Mouse (Mus musculus) layer of hippocampus, postnatal 36 days (tissue): ENCODE measurements at regions not wholly inside any gene's neighbourhood (a gene's known extent, or its start where the extent isn't known, plus 50 kb on each side); places are given as distances from the start of the nearest gene placed in this dataset.

Experiments used
- DNase-seq, 2 experiments: peaks; one replicate each; pipeline ENCODE4 v3.0.0; 2022

DNA sequence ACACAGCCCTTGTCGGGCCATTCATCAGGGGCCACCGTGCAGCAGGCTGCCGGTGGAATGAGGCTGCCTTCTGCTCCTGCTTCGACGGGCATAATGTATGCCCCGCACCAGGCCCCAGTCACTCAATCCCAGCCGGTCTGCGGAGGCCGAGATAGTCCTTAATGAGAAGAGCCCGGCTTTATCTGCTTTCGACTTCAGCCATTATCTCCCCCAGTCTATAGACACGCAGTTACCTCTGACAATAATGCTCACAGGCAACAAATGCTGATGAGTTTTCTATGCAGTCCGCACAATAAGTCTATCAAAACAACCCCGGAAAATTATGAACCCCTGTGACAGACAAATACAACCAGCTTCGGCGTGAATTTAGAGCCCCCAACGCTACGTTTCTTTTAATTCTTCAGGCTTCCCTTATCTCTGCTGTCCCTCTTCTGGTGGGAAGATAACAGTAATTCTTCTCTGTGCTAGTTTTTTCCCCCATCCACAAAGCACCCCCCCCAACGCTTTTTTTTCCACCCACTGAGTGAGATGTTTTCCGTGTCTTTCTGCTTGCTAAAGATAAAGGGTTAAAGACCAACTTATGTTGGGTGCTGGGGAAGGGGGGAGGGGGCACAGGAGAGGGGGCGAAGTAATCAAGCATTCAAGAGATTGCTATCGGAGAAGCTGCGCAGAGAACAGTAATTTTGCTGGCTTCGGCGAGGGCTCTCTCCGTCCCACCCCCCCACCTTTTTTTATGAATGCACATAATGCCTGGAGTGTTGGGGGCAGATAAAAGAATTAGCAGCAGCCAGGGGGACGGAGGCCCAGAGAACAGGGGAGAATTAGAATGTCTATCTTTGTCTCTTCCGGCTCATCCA, 117.8 kb downstream of the Mrm1 start:
- DNase-seq = no peak

DNA sequence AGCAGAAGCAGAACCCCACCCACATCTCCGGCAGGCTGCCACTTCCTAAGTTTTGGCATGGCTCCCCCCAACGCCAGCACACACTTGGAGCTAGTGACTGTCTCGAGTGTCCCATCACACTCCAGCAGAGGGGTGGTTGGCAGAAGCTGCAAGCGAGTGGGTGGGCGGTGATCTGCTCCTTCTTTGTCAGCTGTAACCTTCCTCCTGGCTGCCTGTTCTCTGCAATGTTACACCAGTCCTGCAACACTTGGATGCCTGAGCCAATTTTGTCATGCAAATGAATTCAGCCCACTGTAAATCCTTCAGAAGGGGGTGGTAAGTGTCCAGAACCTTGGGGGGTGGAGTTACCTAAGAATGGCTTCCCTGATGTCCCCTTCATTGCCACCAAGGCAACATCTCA, 121.8 kb downstream of the Mrm1 start:
- DNase-seq = peak; percentile 62

DNA sequence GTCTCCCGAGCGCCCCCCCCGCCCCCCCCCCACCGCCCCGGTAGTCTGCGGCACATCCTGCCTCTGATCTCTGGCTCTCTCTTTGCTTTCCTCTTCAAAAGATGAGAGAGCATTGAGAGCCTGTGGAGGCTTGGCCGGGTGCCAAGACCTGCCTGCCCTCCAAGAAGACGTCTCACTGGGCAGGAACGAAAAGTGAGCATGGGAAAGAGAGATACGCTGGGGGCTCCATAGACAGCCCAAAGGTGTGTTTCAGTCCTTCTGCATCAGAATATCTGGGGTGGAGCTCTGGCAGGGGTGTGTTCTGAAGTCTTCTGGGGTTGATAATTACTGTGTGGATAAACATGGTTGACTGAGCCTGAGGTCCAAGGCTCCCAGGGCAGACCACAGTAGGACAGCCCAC, 126.7 kb downstream of the Mrm1 start:
- no peak for DNase-seq

DNA sequence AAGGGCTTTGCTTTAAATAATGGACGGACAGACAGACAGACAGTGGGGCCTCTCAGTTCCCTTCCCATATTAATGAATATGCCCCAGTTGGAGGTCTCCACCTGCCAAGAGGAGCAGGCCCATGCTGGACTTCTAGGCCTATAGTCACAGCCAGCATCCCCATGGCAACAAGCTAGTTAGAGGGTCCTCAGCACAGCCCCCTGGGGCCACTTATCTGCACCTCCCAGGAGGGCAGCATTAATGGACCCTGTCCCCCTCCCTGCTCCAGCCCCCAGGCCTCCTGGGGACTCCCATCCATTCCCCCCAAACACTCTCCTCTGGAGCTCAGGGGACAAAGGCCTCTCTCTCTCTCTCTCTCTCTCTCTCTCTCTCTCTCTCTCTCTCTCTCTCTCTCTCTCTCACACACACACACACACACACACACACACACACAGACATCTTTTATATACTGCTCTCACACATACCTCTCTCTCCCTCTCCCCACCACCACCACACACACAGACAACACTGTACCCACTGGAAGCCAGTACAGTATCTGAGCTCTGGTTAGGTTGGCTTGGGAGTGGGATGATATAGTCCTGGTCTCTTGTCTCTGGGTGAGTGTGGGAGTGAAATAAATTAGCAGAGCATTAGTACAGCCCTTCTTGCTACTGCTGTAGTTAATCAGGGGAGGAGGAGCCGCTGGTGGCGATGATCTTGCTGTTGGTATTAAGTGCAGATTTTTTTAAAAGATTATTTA, 127.7 kb downstream of the Mrm1 start:
- DNase-seq = no peak

- DNase-seq = no peak
Observed at GRCm38 (mm10) chr11:84686473-84686872, 132.8 kb downstream of the Mrm1 start.

DNA sequence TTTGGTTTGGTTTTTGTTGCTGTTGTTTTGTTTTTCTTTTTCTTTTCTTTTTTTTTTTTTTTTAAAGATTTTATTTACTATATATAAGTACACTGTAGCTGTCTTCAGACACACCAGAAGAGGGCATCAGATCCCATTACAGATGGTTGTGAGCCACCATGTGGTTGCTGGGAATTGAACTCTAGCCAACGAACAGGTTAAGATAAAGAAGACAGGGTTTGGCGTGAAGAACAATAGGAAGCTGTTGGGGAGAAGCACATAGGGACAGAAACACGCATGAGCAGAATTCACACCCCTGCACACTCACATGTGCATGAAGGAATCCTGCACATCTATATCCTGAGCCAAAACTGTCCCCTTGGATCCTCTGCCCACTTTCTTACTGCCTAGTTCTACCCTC, 135.0 kb downstream of the Mrm1 start:
- DNase-seq = no peak

DNA sequence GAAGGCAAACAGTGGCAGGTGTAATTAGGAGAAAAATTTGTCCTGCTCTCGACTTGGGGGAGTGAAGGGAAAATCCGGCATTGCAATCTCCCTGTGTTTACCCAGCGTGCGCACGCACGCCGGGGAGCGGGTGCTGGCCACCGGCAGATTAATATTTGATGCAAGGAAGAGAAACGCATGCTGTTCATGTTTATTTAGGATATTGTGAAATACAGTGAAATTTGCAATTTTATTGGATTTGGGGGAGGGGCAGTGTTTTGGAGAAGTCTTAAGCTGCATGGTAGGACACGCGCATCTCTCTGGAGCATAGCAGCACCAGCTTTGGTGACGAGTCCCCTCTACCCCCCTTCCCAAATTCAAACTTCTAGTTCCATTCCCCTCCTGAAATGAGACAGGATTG, 136.4 kb downstream of the Mrm1 start:
- DNase-seq = no peak

DNA sequence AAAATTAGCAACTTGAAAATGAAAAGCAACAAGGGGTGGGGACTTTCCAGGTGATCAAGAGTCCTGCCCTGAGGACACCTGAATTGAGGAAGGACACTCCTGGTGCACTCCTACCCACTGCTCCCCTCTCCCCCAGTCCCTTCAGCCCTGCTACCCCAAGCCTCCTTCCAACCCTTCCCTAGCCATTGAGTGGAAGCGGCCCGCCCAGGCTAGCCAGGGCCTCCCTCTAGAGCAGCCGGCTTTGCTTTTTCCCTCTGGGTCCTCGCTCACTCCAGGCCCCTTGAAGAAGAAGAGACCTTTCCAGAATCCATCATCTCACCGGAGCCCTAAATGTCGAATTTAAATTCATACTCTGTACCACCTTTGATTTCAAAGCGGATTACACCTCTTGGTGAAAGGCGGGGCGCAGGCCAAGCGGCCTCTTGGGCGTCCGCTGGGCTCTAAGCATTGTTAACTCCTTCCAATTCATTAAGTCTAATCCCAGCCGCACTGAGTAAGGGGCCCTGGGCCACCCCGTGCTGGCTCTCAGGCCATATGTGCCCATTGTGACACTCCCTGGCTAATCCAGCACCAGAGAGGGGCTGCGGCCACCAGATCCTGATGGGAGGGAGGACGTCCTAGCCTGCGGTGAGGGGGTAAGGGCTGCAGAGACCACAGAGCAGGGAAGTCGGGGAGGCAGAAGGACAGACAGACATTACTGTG, 142.8 kb downstream of the Mrm1 start:
- DNase-seq = no peak

DNA sequence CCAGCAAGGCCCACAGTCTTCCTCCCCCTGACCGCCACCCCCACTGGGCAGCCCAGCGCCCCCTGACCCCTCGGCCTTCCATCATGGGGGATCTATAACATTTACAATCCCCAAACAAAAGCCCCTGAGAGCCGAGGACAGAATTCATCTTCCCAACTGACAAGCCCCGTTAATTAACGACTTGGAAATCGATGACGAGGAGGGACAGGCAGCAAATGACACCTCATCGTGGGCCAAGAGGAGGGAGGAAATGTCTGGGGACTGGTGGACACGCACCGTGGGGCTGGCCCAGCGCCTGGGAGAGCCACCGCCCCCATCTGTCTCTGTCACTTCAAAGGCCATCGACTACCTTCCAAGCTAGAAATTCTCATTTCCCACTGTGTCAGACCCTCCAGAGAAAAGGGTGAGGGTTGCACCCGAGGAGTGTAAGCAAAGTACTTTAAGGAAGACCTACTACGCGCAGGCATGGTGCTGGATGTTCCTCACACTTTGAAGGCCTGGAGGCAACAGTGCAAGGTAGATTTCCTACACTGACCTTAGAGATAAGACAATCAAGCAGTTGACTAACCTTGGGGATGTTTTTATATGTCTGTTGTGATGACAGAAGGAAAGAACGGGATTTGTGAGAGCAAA, 146.4 kb downstream of the Mrm1 start:
- no peak for DNase-seq

- DNase-seq = no peak
Observed at GRCm38 (mm10) chr11:84671585-84671984, 146.2 kb upstream of the Lhx1 start.

DNA sequence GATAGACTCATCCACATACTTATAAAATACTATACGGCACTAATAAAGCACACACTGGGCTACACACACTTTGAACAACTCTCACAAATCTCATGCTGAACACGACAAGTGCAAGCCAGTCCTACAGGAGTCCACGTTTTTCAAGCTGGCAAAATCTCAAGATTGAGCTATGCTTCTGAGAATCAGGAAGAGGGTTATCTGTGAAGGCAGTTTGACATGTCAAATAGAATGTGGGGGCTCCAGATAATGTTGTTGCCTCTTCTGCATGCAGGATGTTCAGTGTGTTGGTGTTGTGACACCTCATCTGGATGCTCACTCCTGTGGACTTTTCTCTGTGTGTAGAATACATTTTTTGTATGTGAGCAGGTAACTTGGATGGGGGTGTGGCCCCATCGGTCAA, 142.4 kb upstream of the Lhx1 start:
- no peak for DNase-seq

DNA sequence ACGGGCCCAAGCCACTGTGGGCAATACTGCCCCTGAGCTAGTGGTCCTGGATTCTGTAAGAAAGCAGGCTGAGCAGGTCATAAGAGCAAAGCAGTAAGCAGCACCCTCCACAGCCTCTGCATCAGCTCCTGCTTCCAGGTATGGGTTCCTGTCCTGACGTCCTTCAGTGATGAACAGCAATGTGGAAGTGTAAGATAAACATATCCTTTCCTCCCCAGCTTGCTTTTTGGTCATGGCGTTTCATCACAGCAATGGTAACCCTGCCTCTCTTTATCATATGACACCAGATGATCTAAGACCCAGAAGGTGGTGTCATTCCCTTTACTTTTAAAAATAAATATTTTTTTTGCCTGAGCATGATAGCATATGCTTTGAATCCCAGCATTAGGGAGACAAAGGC, 138.9 kb upstream of the Lhx1 start:
- no peak for DNase-seq

DNA sequence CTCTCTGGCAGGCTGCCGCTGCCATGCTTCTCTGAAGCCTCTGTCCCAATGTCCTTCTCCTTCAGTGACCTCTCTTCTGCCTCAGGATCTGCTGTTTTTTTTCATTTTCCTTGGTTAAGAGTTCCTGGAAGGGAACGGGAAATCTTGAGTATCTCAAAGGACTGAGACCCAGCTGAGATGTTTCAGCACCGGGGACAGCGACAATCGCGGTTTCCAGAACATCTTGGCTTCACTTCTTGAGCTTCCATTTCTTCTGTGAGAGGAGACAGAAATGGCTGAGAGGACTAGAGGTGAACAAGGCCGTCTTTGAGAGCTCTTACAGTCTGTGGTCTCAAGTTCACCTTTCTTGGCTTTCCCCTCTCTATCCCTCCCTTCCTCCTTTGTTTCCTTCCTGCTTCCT, 136.6 kb upstream of the Lhx1 start:
- DNase-seq = no peak

GRCm38 (mm10) chr11:84660877-84661276, 135.5 kb upstream of the Lhx1 start:
- DNase-seq = no peak

DNA sequence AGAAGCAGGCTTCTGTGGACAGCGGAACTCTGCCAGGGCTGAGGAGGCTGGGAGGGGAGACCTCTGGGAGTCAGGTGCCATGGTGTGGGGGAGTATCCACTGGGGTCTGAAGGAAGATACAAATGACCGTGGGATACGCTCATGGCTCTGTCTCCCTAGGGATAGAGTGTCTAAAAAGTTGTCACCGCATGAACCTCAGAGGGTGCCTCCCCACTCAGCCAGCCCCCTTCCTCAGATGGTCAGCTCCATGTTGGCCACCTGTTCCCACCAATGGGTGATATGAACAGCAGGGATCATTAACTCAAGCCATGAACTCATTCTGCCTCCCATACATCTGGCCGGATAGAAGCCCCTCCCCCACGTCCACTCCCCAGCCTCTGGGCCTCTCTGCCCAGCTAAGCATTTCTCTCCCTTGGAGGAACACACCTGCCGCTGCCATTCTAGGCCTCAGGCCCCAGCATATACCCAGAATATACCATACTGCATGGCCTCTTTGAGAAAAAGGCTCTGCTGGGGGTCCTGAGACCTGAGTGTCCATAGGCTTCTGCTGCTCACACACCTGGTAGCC, 134.1 kb upstream of the Lhx1 start:
- DNase-seq = no peak

DNA sequence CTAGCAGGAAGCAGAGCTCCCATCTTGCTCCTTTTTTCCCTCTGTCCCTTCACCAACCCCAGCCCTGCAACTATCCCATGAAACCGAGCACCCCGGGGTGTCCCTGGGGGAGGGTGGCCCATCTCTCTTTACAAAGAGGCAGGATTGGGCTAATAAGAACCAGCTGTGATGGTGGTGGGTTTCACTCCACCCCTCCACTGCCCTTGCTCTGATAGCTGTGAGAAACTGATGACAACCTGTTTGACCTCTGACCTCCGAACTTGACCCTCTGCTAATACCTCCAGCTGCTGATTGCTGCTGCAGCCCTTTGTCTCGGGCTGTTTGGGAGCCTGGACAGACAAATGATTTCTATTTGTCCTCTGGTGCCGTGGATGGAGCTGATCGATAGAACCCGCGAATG, 128.1 kb upstream of the Lhx1 start:
- no peak for DNase-seq

- DNase-seq = no peak
Observed at GRCm38 (mm10) chr11:84648899-84649298, 123.6 kb upstream of the Lhx1 start.

DNA sequence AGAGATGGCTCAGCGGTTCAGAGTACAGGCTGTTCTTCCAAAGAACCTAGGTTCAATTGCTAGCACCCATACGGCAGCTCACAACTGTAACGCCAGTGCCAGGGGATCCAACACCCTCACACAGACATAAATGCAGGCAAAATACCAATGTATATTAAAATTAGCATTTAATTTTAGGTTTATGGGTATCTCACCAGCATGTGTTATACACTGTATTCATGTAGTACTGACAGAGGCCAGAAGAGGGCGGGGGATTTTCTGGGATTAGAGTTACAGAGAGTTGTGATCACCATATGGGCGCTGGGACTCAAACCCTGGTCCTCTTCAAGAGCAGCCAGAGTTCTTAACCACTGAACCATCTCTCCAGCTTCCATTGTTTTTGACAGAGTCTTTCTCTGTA, 121.8 kb upstream of the Lhx1 start:
- no peak for DNase-seq

- DNase-seq = no peak
Observed at GRCm38 (mm10) chr11:84643107-84643372, 117.7 kb upstream of the Lhx1 start.

DNA sequence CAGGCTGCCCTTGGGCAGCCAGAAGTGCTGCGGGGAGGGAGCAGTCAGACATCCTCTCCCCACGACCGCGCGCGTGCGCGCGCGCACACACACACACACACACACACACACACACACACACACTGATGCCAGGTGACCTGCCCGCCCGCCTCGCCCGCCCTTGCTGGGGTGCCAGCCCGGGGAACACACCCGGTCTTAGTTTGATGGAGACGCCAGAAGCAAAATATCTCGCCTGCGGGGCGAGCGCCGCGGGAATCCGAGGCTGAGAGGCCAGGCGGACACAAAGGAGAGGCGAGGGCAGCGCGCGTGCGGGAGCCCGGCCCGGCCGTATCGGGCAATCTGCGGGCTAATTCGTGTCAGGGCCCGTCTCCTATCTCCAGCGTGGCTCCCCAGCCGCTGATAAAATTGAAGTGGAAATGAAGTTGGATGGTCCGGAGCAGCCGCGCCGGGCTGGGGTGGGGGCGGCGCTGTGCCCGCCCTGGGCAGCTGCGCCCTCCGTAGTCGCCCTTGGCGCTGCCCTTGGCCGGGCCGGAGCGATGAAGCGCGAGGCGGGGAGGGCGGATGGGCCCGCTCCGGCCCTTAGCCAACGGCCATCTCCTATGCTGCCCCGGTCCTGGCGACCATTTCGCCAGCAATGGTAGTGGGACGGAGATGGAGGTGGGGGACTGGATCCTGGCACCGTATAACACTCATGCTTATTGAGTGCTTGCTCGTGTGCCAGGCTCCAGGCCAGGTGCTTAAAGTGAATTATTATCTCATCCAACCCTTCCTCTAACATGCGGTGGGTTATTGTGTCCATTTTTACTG, 117.2 kb upstream of the Lhx1 start:
- DNase-seq = no peak

GRCm38 (mm10) chr11:84641601-84642000, 116.3 kb upstream of the Lhx1 start:
- DNase-seq = no peak

DNA sequence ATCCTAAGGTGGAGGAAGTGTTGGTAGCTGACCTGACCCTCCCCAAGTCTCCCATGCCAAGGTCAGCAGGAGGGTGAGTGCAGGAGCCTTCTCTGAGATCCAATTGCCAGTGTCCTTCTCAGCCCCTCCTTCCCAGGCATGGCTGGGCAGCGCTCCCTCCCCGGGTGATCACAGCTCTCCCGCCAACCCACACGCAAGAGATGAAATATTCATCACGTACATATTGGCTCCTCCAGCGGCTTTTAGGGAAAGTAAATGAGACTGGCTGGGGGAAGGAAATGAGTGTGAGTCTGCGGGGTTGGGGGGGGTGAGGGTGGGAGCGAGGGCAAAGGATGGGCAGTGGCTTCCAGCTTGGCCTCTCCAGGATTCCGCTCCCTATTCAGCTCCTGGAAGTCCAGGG, 113.0 kb upstream of the Lhx1 start:
- no peak for DNase-seq
